Mouse (Mus musculus) hindbrain, embryonic 12.5 days (tissue): ENCODE measurements around the gene Cryaa. TPM values are rescaled to one million over a fixed set of nuclear protein-coding genes. Genes with fewer than 3 reads are reported as not detected.
A peak's percentile ranks its signal among the peaks of the same experiment; 100 is the strongest.

ENCODE experiments used
- ATAC-seq: fragments of 200-750 bp; cut with Nextera tagmentation; 2 replicates; pipeline ENCODE4 v1.8.0; 2017; ENCODE audit warnings: moderate TSS enrichment; ENCODE audit not compliant: low FRiP score
- H3K27ac ChIP-seq: fragments of 300-500 bp; sonication (generic); 2 replicates; pipeline ENCODE4 v1.5.1; 2016; ENCODE audit warnings: mild to moderate bottlenecking
- H3K27me3 ChIP-seq: fragments of 300-500 bp; sonication (generic); 2 replicates; pipeline ENCODE4 v1.6.1; 2016; ENCODE audit warnings: mild to moderate bottlenecking
- H3K36me3 ChIP-seq: fragments of 300-500 bp; sonication (generic); 2 replicates; pipeline ENCODE4 v1.6.1; 2016; ENCODE audit warnings: mild to moderate bottlenecking
- H3K4me1 ChIP-seq: fragments of 300-500 bp; sonication (generic); 2 replicates; pipeline ENCODE4 v1.6.1; 2016
- H3K4me2 ChIP-seq: fragments of 300-500 bp; sonication (generic); replicated peaks from 2 replicates; pipeline ENCODE4 v1.6.1; 2016; ENCODE audit warnings: mild to moderate bottlenecking
- H3K4me3 ChIP-seq: fragments of 300-500 bp; sonication (generic); 2 replicates; pipeline ENCODE4 v1.5.1; 2016; ENCODE audit warnings: mild to moderate bottlenecking
- H3K9ac ChIP-seq: fragments of 300-500 bp; sonication (generic); 2 replicates; pipeline ENCODE4 v1.6.1; 2016; ENCODE audit warnings: mild to moderate bottlenecking, moderate library complexity
- H3K9me3 ChIP-seq: fragments of 300-500 bp; sonication (generic); replicated peaks from 2 replicates; pipeline ENCODE4 v1.6.1; 2016; ENCODE audit warnings: mild to moderate bottlenecking
- WGBS: fragments of 180-500 bp; shearing (Covaris S2); methylation state at CpG from one replicate; pipeline ENCODE4 v1.1.7; 2016; 5-methylcytosine and 5-hydroxymethylcytosine counted together
- polyA plus RNA-seq: library from polyadenylated mRNA; unstranded; fragments of >200 nt; fragmentation: Nextera tagmentation; extraction: Ambion mirVana; gene quantifications from 2 replicates; pipeline ENCODE4 v1.2.1, GENCODE M21; 2016

Gene Cryaa
- polyA plus RNA-seq, 1 experiment from 2014 or later: not detected

DNA sequence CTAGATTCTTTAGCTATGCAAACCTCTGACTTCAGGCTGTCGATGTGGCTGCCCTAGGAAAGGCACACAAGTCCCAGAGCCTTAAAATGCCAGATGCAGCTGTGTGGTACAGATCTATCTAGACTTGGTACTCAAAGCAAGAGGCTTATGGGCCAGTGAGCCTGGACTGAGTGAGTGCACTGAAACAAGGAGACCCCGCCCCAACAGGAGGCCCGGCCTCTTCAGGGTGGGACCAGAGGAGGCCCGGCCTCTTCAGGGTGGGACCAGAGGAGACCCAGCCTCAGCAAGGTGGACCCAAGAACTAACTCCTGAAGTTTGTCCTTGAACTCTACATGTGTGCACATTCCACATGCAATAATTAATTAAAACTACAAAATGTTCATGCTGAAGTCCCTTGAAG lies 34.7 kb upstream of the Cryaa start:
- H3K4me3 ChIP-seq: no peak overlapping the region
- H3K4me1 ChIP-seq: peaks cover 2% of the 10 kb centered on the region; the same call in 1 of the 2 replicates
- peaks cover 23% of the 10 kb centered on the region for H3K36me3 ChIP-seq
- WGBS: 74% methylated on average over 4 of the region's 4 CpGs
- no peak overlapping the region for H3K9ac ChIP-seq
- no peak overlapping the region for H3K27ac ChIP-seq
- H3K9me3 ChIP-seq: no peaks in the 10 kb centered on the region
- H3K4me2 ChIP-seq: no peak overlapping the region
- 0 out of 2 replicates have a peak, but pooled peaks cover under 1% of the 10 kb centered on the region for H3K27me3 ChIP-seq
- ATAC-seq: no peak

DNA sequence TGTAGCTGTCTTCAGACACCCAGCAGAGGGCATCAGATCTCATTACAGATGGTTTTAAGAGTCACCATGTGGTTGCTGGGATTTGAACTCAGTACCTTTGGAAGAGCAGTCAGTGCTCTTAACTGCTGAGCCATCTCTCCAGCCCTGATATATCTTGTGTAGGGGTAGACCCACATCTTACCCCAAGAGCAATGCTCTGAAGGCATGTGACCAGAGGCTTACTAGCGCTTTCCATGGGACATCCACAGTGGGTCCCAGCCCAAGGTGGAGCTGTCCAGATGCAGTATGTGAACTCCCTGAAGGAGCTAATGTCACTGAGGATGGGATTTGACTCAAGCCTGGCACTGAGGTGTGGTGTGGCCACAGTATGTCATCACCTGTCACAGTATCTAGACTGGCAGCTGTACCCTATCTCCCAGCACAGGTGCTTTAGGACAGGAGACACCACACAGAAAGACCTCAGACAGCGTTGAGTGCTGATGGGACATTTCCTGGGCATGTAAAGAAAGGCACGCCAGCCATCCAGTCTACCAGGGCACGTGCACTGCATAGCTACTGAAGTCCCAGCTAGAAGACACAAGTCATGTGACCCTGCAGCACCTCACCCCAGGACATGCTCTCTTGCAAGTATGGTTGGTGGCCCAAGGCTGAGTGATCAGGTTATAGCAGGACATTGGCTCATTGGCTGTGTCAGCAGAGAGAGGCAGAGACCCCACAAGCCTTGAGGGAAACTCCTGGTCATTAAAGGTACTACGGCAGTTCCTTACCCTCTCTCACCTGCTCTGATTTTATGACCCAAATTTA lies 31.2 kb upstream of the Cryaa start:
- peaks cover 58% of the 10 kb centered on the region for H3K36me3 ChIP-seq
- ATAC-seq: no peak
- H3K4me1 ChIP-seq: no peaks in the 10 kb centered on the region
- H3K9ac ChIP-seq: no peak overlapping the region
- H3K9me3 ChIP-seq: no peaks in the 10 kb centered on the region
- WGBS: 96% methylated on average over 5 of the region's 5 CpGs
- no peak overlapping the region for H3K27ac ChIP-seq
- no peaks in the 10 kb centered on the region for H3K27me3 ChIP-seq
- no peak overlapping the region for H3K4me3 ChIP-seq
- no peak overlapping the region for H3K4me2 ChIP-seq

DNA sequence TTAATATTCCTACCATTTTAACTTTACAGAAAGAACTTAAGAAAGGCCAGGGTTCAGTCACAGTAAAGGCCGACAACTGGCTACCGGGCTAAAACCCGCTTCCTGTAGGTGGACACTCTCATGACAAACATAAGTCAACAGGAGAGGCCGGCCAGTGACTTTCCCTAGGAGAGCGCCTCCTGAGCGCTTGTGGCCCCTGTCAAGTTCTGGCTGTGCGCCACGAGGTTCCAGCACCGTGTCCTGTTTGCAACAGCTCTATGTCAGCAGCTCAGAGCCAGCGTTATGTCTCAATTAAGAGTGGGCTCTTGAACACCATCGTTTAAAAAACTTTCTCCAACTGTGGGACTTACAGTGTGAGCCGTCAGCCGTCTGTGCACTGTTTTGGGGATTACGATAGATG lies 25.5 kb upstream of the Cryaa start:
- WGBS: 92% methylated on average over 14 of the region's 14 CpGs
- Histone ChIP-seq H3K9me3 (no peaks in the 10 kb centered on the region), H3K4me1 (peaks cover 6% of the 10 kb centered on the region), H3K27ac (no peak overlapping the region), H3K4me2 (no peak overlapping the region), H3K27me3 (no peaks in the 10 kb centered on the region), H3K9ac (no peak overlapping the region), H3K36me3 (peaks cover 80% of the 10 kb centered on the region), H3K4me3 (no peak overlapping the region)
- ATAC-seq: no peak

DNA sequence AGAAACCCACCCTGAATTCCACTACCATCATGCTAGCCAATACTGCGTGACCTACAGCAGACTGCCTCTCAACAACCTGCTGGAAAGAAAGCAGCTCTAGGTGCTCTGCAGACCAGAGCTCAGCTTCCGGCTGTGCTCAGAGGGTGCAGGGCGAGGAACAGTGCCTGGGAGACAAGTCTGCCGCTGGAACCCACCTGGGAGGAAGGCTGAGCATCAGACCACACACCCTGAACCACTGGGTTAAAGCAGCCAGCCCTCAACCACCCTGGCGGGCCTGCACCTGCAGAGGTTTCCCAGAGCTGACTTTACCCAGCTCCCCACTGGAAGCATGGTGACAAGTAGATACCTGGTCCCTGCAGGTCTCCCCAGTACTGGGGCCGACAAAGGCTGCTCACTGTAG lies 24.3 kb upstream of the Cryaa start:
- Histone ChIP-seq H3K9ac (no peak overlapping the region), H3K4me3 (no peak overlapping the region), H3K9me3 (no peaks in the 10 kb centered on the region), H3K4me1 (peaks cover 12% of the 10 kb centered on the region), H3K36me3 (peaks cover 69% of the 10 kb centered on the region), H3K27ac (no peak overlapping the region), H3K27me3 (no peaks in the 10 kb centered on the region), H3K4me2 (no peak overlapping the region)
- no peak for ATAC-seq
- WGBS: 91% methylated on average over 6 of the region's 6 CpGs

DNA sequence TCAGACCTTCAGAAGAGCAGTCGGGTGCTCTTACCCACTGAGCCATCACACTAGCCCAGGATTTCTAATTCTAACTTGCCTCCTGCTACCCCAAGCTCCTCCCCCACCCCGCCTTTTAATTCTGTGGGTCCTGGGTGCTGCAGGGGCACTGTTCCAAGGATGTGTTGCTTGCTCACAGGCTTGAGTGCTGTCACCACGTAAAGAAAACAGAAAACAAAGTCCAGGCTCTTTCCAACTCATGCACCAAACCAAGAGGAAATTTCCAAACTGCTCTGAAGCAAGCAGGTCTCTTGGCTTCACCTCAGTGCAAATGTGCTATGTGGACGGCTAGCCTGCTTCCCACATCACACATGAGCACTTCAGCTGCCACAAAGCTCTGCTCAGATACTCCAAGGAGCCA lies 22.2 kb upstream of the Cryaa start:
- Histone ChIP-seq H3K27me3 (no peaks in the 10 kb centered on the region), H3K9me3 (no peaks in the 10 kb centered on the region), H3K4me3 (no peak overlapping the region), H3K4me1 (peaks cover 17% of the 10 kb centered on the region), H3K9ac (no peak overlapping the region), H3K4me2 (no peak overlapping the region), H3K27ac (no peak overlapping the region), H3K36me3 (peaks cover 48% of the 10 kb centered on the region)
- ATAC-seq: no peak
- 80% methylated on average over 4 of the region's 4 CpGs for WGBS

DNA sequence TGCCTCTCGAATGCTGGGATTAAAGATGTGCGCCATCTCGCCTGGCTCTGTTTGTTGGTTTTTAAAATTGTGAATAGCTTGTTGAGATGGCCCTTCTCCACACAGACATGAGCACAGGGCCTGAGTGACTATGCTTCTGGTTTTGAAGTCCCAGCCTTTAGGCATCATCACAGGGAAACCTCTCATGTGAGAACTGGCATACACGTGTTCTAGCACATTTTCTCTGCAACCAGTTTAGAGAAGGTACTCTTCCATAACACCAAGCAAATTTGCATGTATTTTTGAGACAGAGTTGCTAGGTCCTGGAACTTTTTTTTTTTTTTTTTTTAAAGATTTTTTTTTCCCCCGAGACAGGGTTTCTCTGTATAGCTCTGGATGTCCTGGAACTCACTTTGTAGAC lies 20.9 kb upstream of the Cryaa start:
- Histone ChIP-seq H3K27me3 (no peaks in the 10 kb centered on the region), H3K9me3 (no peaks in the 10 kb centered on the region), H3K4me2 (no peak overlapping the region; the same call in 1 of the 2 replicates), H3K36me3 (peaks cover 35% of the 10 kb centered on the region), H3K27ac (no peak overlapping the region), H3K4me3 (no peak overlapping the region), H3K9ac (0 out of 2 replicates have a peak overlapping the region, but pooled peaks have one; percentile 98), H3K4me1 (peaks cover 17% of the 10 kb centered on the region)
- no peak for ATAC-seq
- WGBS: 90% methylated on average over 5 of the region's 5 CpGs

DNA sequence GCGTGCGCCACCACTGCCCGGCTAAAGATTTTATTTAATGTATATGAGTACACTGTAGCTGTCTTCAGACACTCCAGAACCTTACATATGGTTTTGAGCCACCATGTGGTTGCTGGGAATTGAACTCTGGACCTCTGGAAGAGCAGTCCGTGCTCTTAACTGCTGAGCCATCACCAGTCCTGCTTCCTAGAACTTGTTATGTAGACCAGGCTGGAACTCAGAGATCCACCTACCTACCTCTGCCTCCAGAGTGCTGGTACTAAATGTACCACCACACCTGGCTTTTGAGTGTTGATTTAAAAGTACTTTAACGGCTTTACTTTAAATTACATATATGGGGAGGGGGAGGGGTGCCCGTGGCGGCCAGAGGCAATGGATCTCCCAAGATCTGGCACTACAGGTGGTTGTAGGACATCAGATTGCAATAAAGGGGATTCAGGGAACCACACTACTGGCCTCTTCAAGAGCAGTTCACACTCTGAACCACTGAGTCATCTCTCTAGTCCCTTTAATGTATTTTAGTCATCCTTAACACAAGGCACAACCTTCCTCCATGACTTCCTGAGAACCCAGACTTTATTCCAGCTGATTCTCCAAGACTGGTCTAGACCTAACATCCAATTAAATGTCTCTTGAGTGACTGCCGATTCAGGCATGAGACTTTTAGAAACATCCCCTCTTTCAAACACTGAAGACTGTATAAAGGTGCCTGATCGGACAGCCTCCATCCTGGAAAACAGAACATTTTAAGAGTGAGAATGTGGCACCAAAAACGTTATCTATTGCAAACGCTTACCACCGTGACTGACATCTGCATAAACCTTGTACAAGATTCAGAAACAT lies 20.2 kb upstream of the Cryaa start:
- peaks cover 28% of the 10 kb centered on the region for H3K36me3 ChIP-seq
- 57% methylated on average over 12 of the region's 12 CpGs for WGBS
- H3K4me1 ChIP-seq: peaks cover 17% of the 10 kb centered on the region
- H3K9ac ChIP-seq: peak overlapping the region; percentile 98
- peak overlapping the region; percentile 64 for H3K4me2 ChIP-seq
- H3K9me3 ChIP-seq: no peaks in the 10 kb centered on the region
- ATAC-seq: no peak
- no peaks in the 10 kb centered on the region for H3K27me3 ChIP-seq
- peak overlapping the region; percentile 83 for H3K4me3 ChIP-seq
- H3K27ac ChIP-seq: no peak overlapping the region

DNA sequence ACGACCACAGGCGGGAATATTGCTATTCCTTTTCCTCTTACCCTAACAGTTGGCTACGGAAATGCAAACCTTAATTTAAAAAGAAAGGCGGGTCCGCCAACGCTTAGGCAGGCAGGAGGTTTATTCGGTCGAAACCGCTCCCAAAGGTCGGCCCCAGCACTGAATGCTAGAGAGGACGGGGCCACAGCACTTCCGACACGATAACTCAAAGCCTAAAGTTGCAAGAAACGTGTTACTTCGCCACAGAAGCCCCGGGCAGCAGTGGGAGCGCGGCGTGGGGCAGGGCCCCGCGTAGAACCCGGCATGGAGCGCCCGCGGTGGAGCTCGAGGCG lies 19.5 kb upstream of the Cryaa start:
- no peak; the same call in 1 of the 2 replicates for ATAC-seq
- 0% methylated on average over 26 of the region's 27 CpGs for WGBS

DNA sequence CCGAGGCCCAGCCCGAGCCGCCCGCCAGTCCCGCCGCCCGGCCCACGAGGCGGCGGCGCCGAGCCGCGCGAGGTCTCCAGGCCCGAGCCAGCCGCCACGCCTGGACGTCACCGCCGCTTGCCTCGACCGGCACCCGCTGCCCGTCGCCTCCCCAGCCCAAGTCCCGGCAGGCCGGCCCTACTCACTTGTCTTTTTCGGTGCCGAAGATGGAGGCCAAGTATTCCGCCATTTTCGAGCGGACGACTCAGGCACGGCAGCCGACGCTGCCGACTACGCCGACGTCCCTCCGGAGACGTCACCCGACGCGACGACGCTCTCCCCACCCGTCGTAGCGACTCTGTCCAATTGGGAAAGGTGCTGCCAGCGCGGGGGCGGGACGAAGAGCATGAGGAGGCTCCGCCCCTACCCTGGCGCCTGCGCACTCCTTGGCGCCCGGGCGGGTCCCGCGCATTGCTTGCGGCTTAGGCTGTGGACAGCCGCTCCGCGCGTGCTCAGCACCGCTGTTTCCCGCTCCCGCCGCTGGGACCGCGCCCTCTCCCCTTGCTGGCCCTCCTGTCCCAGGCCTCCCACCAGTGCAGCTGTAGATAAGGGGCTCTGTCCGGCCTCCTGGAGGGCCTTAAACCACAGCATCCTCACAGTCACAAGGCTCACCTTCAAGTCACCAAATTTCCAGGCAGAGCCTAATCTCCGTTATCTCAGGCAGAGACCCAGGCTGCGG lies 19.0 kb upstream of the Cryaa start, which contains the start of gene U2af1:
Gene U2af1 (minus strand): TSS at position 425 of the 718 bp plus-strand sequence.
- Histone ChIP-seq H3K9me3 (no peaks in the 10 kb centered on the region), H3K4me2 (peak within 1 kb of the TSS; percentile 64), H3K9ac (peak within 1 kb of the TSS; percentile 98), H3K36me3 (peaks cover 15% of the 10 kb centered on the region), H3K4me1 (peaks cover 17% of the 10 kb centered on the region), H3K27me3 (no peaks in the 10 kb centered on the region), H3K27ac (peak within 1 kb of the TSS; percentile 90), H3K4me3 (peak within 1 kb of the TSS; percentile 83)
- under 1% methylated on average over 61 of the region's 77 CpGs for WGBS
- peak; percentile 99 for ATAC-seq

More for the DNA sequence above, 19.5 kb upstream of the Cryaa start:
- H3K27ac ChIP-seq: peak overlapping the region; percentile 85
- peaks cover 21% of the 10 kb centered on the region for H3K36me3 ChIP-seq
- peak overlapping the region; percentile 98 for H3K9ac ChIP-seq
- peak overlapping the region; percentile 64 for H3K4me2 ChIP-seq
- no peaks in the 10 kb centered on the region for H3K27me3 ChIP-seq
- peaks cover 17% of the 10 kb centered on the region for H3K4me1 ChIP-seq
- peak overlapping the region; percentile 83 for H3K4me3 ChIP-seq
- H3K9me3 ChIP-seq: no peaks in the 10 kb centered on the region

DNA sequence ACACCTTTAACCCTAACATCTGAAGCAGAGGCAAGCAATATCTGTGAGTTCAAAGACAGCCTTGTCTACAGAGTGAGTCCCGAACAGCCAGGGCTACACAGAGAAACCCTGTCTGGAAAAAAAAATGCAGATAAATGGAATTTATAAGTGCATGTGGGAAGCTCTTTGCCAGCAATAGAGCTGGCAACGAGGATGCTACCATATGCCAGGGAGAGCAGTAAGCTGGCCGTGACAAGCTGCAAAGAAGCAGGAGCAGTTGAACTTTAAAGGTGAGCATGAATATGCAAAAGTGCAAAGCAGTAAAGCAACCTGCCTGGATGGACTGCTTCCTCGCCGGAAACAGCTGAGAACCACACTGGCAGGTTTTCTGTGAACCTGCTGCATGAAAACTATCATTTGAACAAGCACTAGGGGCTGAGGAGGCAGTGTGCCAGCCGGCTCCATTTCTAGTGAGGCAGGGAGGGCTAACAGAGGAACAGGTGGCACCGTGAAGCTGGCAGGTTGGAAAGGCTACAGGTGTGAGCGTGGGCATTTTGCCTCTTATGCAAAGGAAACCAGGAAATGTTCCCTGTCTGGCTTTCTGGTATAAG lies 16.9 kb upstream of the Cryaa start:
- 79% methylated on average over 8 of the region's 8 CpGs for WGBS
- Histone ChIP-seq H3K27me3 (no peaks in the 10 kb centered on the region), H3K9ac (no peak overlapping the region), H3K36me3 (peaks cover 5% of the 10 kb centered on the region; the same call in 1 of the 2 replicates), H3K4me3 (no peak overlapping the region), H3K27ac (no peak overlapping the region), H3K4me1 (peaks cover 14% of the 10 kb centered on the region), H3K4me2 (no peak overlapping the region), H3K9me3 (no peaks in the 10 kb centered on the region)
- no peak for ATAC-seq

DNA sequence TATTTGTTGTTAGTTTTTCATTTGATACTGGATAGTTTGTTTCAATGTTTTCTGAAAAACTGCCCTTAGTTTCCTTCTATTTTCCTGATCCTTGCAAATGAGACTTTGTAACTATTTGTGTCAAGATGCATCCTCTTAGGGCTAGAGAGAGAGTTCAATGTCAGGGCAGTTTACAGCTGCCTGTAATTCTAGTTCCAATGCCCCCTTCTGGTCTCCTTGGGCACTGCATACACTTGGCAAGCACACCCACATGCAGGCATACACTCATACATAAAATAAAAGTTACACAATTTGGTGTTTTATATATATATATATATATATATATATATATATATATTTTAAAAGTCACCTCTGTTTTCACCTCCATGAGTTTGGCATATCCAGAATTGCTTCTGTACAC lies 14.8 kb upstream of the Cryaa start:
- Histone ChIP-seq H3K27me3 (no peaks in the 10 kb centered on the region), H3K9me3 (no peaks in the 10 kb centered on the region), H3K4me2 (no peak overlapping the region), H3K36me3 (no peaks in the 10 kb centered on the region), H3K4me1 (peaks cover 5% of the 10 kb centered on the region; the same call in 1 of the 2 replicates), H3K4me3 (no peak overlapping the region), H3K9ac (no peak overlapping the region), H3K27ac (no peak overlapping the region)
- ATAC-seq: no peak

DNA sequence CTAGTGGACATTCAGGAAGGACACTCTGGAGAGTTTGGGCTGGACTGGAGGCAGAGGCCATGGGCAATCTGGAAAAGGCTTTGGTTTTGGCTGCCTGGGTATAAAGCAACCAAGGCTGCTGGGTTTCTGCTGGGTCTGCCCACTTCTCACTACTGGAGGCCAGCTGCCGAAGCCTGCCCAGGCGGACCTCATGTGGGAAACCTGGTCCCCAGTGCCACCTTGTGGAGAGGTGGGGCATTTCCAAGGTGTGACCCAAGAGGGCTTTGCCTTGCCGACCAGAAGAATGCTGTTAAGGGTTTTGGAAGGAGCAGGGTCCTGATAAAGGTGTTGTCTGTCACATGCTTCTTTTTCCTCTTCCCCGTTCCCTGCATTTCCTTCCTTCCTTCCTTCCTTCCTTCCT lies 12.8 kb upstream of the Cryaa start:
- no peak for ATAC-seq
- 4% methylated on average over 4 of the region's 4 CpGs for WGBS
- H3K36me3 ChIP-seq: no peaks in the 10 kb centered on the region
- H3K27me3 ChIP-seq: no peaks in the 10 kb centered on the region
- no peak overlapping the region for H3K27ac ChIP-seq
- H3K4me2 ChIP-seq: no peak overlapping the region
- no peak overlapping the region for H3K9ac ChIP-seq
- no peaks in the 10 kb centered on the region for H3K4me1 ChIP-seq
- no peaks in the 10 kb centered on the region for H3K9me3 ChIP-seq
- H3K4me3 ChIP-seq: no peak overlapping the region
